Mouse (Mus musculus) liver, embryonic 14.5 days (tissue): ENCODE measurements around the gene Cntnap2. TPM values are rescaled to one million over a fixed set of nuclear protein-coding genes. Genes with fewer than 3 reads are reported as not detected.

Source experiments
- ATAC-seq: fragments of 200-750 bp; cut with Nextera tagmentation; 2 replicates; pipeline ENCODE4 v1.8.0; 2017; ENCODE audit warnings: moderate number of reproducible peaks, mild to moderate bottlenecking, moderate library complexity; ENCODE audit not compliant: insufficient read depth
- DNase-seq, 3 experiments: peaks; one replicate each; pipeline ENCODE4 v3.0.0-alpha.2; 2012 to 2013; ENCODE audit warnings: low read depth in 3 of 3, low spot score in 3 of 3
- H3K27ac ChIP-seq: fragments of 300-500 bp; sonication (generic); 2 replicates; pipeline ENCODE4 v1.5.1; 2014; ENCODE audit warnings: moderate library complexity, mild to moderate bottlenecking, control low read depth, inconsistent platforms
- H3K27me3 ChIP-seq: fragments of 300-500 bp; sonication (generic); 2 replicates; pipeline ENCODE4 v1.6.1; 2014; ENCODE audit warnings: mild to moderate bottlenecking, low read length, moderate library complexity; ENCODE audit not compliant: control insufficient read depth, insufficient read depth
- H3K36me3 ChIP-seq: fragments of 300-500 bp; sonication (generic); replicated peaks from 2 replicates; pipeline ENCODE4 v1.6.1; 2014; ENCODE audit warnings: low read depth; ENCODE audit not compliant: control insufficient read depth, insufficient read depth
- H3K4me1 ChIP-seq, 2 experiments: fragments of 200-500 bp in 1 of 2; fragments of 300-500 bp in 1 of 2; sonication (generic) in 1 of 2; replicated peaks; 2 replicates each; pipeline ENCODE4 v1.6.1; 2012 to 2014; ENCODE audit warnings: antibody characterized with exemption in 1 of 2, inconsistent platforms in 1 of 2, low read length in 1 of 2; ENCODE audit not compliant: control insufficient read depth in 2 of 2, insufficient read depth in 2 of 2
- H3K4me2 ChIP-seq: fragments of 300-500 bp; sonication (generic); 2 replicates; pipeline ENCODE4 v1.6.1; 2014; ENCODE audit warnings: low read depth, mild to moderate bottlenecking, control low read depth, moderate library complexity
- H3K4me3 ChIP-seq, 2 experiments: fragments of 200-500 bp in 1 of 2; fragments of 300-500 bp in 1 of 2; sonication (generic) in 1 of 2; 2 replicates each; pipeline ENCODE4 v1.5.1; 2012 to 2014; ENCODE audit warnings: low read depth in 2 of 2, low read length in 2 of 2, mild to moderate bottlenecking in 2 of 2, control low read depth in 1 of 2, inconsistent platforms in 1 of 2, moderate library complexity in 1 of 2; ENCODE audit not compliant: insufficient read depth in 1 of 2
- H3K9ac ChIP-seq: fragments of 300-500 bp; sonication (generic); replicated peaks from 2 replicates; pipeline ENCODE4 v1.6.1; 2014; ENCODE audit warnings: mild to moderate bottlenecking, control low read depth, moderate library complexity
- H3K9me3 ChIP-seq: fragments of 300-500 bp; sonication (generic); 2 replicates; pipeline ENCODE4 v1.6.1; 2016; ENCODE audit warnings: low read length, mixed read lengths; ENCODE audit not compliant: control insufficient read depth
- CTCF ChIP-seq: IDR thresholded peaks from 2 replicates; pipeline ENCODE4 v1.5.1; 2016; ENCODE audit warnings: antibody characterized with exemption, low read depth, control low read depth
- EP300 ChIP-seq: IDR thresholded peaks from 2 replicates; pipeline ENCODE4 v1.6.1; 2016; ENCODE audit warnings: antibody characterized with exemption, low read depth
- WGBS: fragments of 180-500 bp; shearing (Covaris S2); extraction: QIAGEN DNeasy Blood & Tissue Kit; methylation state at CpG from one replicate; pipeline ENCODE4 v1.1.7; 2014; ENCODE audit not compliant: insufficient replicate concordance; 5-methylcytosine and 5-hydroxymethylcytosine counted together
- polyA plus RNA-seq, 2 experiments: library from polyadenylated mRNA; depleted of rRNA in 1 of 2; stranded (reverse) in 1 of 2; unstranded in 1 of 2; fragments of >200 nt; fragmentation: Nextera tagmentation in 1 of 2; extraction: Ambion mirVana in 1 of 2; gene quantifications; 2 replicates each; pipeline versions ENCODE4 v1.2.1 to v1.2.3; 2012 to 2014

Cntnap2 gene
- polyA plus RNA-seq, 2 experiments = 0.38 to 0.39 TPM

- Histone ChIP-seq H3K27me3 (no peaks in the 10 kb centered on the region), H3K9me3 (no peaks in the 10 kb centered on the region), H3K4me1 (no peaks in the 10 kb centered on the region), H3K36me3 (no peaks in the 10 kb centered on the region), H3K4me2 (no peak overlapping the region), H3K9ac (no peak overlapping the region), H3K27ac (no peak overlapping the region), H3K4me3 (no peak overlapping the region)
- ATAC-seq = no peak
- TF ChIP-seq EP300 = no peak
- TF ChIP-seq CTCF = no peak
- DNase-seq = no peak
- 66% methylated on average over 4 of the region's 4 CpGs for WGBS
Observed at GRCm38 (mm10) chr6:46040671-46041070, 981.5 kb downstream of the Cntnap2 start.

GRCm38 (mm10) chr6:46080236-46080635 is 1021.1 kb downstream of the Cntnap2 start:
- H3K27ac ChIP-seq = no peak overlapping the region
- 52% methylated on average over 2 of the region's 2 CpGs for WGBS
- H3K27me3 ChIP-seq = no peaks in the 10 kb centered on the region
- no peak overlapping the region for H3K4me2 ChIP-seq
- no peak for DNase-seq
- no peaks in the 10 kb centered on the region for H3K36me3 ChIP-seq
- TF ChIP-seq CTCF (no peak), EP300 (no peak)
- H3K9ac ChIP-seq = no peak overlapping the region
- no peaks in the 10 kb centered on the region for H3K9me3 ChIP-seq
- no peak overlapping the region for H3K4me3 ChIP-seq
- no peak for ATAC-seq
- H3K4me1 ChIP-seq = no peaks in the 10 kb centered on the region

- H3K9me3 ChIP-seq = no peaks in the 10 kb centered on the region
- H3K27ac ChIP-seq = no peak overlapping the region
- H3K4me2 ChIP-seq = no peak overlapping the region
- no peaks in the 10 kb centered on the region for H3K27me3 ChIP-seq
- TF ChIP-seq CTCF (no peak), EP300 (no peak)
- ATAC-seq = no peak
- H3K4me3 ChIP-seq = no peak overlapping the region
- H3K9ac ChIP-seq = no peak overlapping the region
- no peaks in the 10 kb centered on the region for H3K4me1 ChIP-seq
- H3K36me3 ChIP-seq = no peaks in the 10 kb centered on the region
- no peak for DNase-seq
Observed at GRCm38 (mm10) chr6:46081432-46081831, 1022.3 kb downstream of the Cntnap2 start.

- no peak for DNase-seq
- TF ChIP-seq CTCF (no peak), EP300 (no peak)
- no peaks in the 10 kb centered on the region for H3K9me3 ChIP-seq
- no peaks in the 10 kb centered on the region for H3K4me1 ChIP-seq
- WGBS = 68% methylated on average over 1 of the region's 1 CpGs
- no peaks in the 10 kb centered on the region for H3K36me3 ChIP-seq
- H3K27me3 ChIP-seq = no peaks in the 10 kb centered on the region
- no peak overlapping the region for H3K4me3 ChIP-seq
- no peak overlapping the region for H3K27ac ChIP-seq
- no peak for ATAC-seq
- H3K4me2 ChIP-seq = no peak overlapping the region
- no peak overlapping the region for H3K9ac ChIP-seq
Observed at GRCm38 (mm10) chr6:46143189-46143841, 1084.2 kb downstream of the Cntnap2 start.

GRCm38 (mm10) chr6:46166837-46167236 is 1107.7 kb downstream of the Cntnap2 start:
- DNase-seq = no peak
- 43% methylated on average over 1 of the region's 1 CpGs for WGBS

More at GRCm38 (mm10) chr6:46166837-46167236, 1107.7 kb downstream of the Cntnap2 start:
- H3K4me2 ChIP-seq = no peak overlapping the region
- ATAC-seq = no peak
- no peak for TF ChIP-seq CTCF
- no peak for TF ChIP-seq EP300
- H3K27me3 ChIP-seq = no peaks in the 10 kb centered on the region
- no peaks in the 10 kb centered on the region for H3K36me3 ChIP-seq
- no peak overlapping the region for H3K4me3 ChIP-seq
- H3K9ac ChIP-seq = no peak overlapping the region
- no peak overlapping the region for H3K27ac ChIP-seq
- no peaks in the 10 kb centered on the region for H3K4me1 ChIP-seq
- H3K9me3 ChIP-seq = no peaks in the 10 kb centered on the region
